Mouse (Mus musculus): ENCODE measurements around the gene Slc12a9. TPM values are rescaled to one million over a fixed set of nuclear protein-coding genes. Genes with fewer than 3 reads are reported as not detected.
A peak's percentile ranks its signal among the peaks of the same experiment; 100 is the strongest.

Slc12a9 gene
- polyA plus RNA-seq, 1 experiment from 2014 or later, result 27.5 TPM

DNA sequence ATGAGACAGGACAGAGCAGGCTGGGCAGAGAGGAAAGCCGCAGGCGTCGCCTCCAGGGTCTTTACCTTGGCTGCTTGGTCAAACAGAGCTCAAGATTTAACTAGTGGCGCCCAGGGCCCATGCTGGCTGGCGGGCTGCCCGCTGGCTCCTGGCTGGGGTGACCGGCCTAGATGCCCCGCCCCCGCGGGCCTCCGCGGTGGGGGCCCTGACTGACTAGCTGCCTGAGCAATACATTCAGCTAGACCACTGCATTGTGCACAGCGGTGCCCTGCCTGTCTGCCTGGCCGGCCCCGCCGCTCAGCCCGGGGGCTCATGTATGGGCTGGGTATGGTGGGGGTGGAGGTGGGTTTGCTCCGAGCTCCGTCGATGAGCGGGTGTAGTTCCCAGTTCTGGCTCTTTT lies 32.1 kb downstream of the Slc12a9 start:
- POLR2A ChIA-PET, result no interaction called here
- in situ Hi-C loops (cut with MboI; ENCODE audit: low pct_unique_long_range_greater_than_20kb), result no loop called here
- no peak for ATAC-seq
- CTCF ChIA-PET, result no interaction called here
- TF ChIP-seq CTCF (IDR thresholded peaks at IDR 0.05), result no peak
- DNase-seq (ENCODE audit: low read depth, low spot score), result no peak
- no peaks in the 10 kb centered on the region for H3K27me3 ChIP-seq

- in situ Hi-C loops (cut with MboI; ENCODE audit: low pct_unique_long_range_greater_than_20kb), result no loop called here
- CTCF ChIA-PET, result no interaction called here
- POLR2A ChIA-PET, result no interaction called here
- ATAC-seq (no peak), DNase-seq (ENCODE audit: low read depth, low spot score) (no peak)
- TF ChIP-seq CTCF (IDR thresholded peaks at IDR 0.05), result no peak
- H3K27me3 ChIP-seq, result no peaks in the 10 kb centered on the region
Observed at GRCm38 (mm10) chr5:137299240-137299639, 34.2 kb downstream of the Slc12a9 start.

DNA sequence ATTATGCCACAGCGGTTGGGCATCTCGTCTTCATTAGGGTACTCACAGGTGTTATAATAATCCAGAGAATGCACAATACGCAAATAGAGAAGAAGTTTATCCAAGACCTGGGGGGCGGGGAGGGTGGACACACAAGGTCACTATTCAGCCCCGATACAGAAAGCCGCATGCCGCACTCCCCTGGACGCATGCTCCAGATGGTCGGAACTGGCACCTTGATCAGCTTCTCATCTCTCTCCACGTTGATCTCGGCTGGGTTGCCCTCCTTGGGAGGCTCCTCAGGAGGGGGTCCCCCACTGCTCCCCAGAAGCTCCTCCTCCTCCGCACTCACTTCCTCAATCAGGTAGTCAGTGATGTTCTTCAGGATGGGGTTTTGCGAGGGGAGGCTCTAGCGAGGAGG lies 36.3 kb downstream of the Slc12a9 start:
- H3K27me3 ChIP-seq, result no peaks in the 10 kb centered on the region
- no peak for ATAC-seq
- DNase-seq (ENCODE audit: low read depth, low spot score), result no peak
- ChIA-PET POLR2A (interaction anchor here (1.3 to 4.7 kb wide), 2 partner anchors 8 to 9 kb away, joined by 4 to 34 read pairs; partner anchors contain the start of gene Srrt), CTCF (no interaction called here)
- in situ Hi-C loops (cut with MboI; ENCODE audit: low pct_unique_long_range_greater_than_20kb), result no loop called here
- TF ChIP-seq CTCF (IDR thresholded peaks at IDR 0.05), result no peak

DNA sequence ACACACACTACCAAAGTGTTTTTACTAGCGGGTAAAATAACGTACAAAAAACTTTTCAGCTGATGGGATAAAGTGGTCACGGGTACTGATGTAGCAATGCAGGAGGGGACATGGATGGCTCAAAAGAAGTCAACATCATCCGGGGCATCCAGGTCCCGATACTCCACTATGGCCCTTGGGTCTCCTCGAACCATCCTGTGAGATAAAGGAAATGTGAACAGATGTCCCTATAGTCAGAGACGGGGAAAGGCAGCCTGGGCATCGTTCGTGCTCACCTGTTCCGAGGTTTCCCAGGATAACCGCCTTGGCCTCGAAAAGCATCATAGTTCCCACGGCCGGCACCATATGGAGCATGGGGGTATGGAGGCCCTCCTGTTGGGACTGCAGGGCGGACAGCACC lies 37.7 kb downstream of the Slc12a9 start:
- in situ Hi-C loops (cut with MboI; ENCODE audit: low pct_unique_long_range_greater_than_20kb), result no loop called here
- no peaks in the 10 kb centered on the region for H3K27me3 ChIP-seq
- no peak for DNase-seq (ENCODE audit: low read depth, low spot score)
- no peak for TF ChIP-seq CTCF (IDR thresholded peaks at IDR 0.05)
- no peak for ATAC-seq
- CTCF ChIA-PET, result interaction anchor here (1.3 to 1.8 kb wide), 2 partner anchors 9 to 206 kb away, joined by 3 to 7 read pairs; no protein-coding TSS in a partner anchor
- POLR2A ChIA-PET, result interaction anchor here (4.7 kb wide), 1 partner anchor 9 kb away, joined by 34 read pairs; the partner anchor contains the start of gene Srrt

DNA sequence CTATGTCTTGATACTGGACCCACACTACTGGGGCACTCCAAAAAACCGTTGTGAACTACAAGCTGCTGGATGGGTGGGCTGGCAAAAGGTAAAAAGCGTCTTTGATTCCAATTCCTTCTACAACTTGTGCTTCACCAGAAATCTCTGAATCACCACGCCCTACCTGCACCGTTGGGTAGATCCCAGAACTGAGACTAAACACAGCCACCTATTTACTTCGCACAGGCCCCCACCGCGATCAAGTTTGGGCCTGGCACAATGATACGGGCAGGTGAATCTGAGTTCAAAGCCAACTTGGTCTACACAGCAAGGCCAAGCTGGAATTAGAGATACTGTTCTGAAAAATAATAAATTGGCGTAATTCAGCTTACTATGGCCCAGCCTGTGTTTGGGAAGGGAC lies 38.1 kb downstream of the Slc12a9 start:
- CTCF ChIA-PET, result interaction anchor here (1.8 kb wide), 1 partner anchor 10 kb away, joined by 7 read pairs; no protein-coding TSS in a partner anchor
- H3K27me3 ChIP-seq, result no peaks in the 10 kb centered on the region
- DNase-seq (ENCODE audit: low read depth, low spot score) (no peak), ATAC-seq (no peak)
- TF ChIP-seq CTCF (IDR thresholded peaks at IDR 0.05), result no peak
- POLR2A ChIA-PET, result interaction anchor here (1.1 to 4.7 kb wide), 2 partner anchors 10 to 89 kb away, joined by 3 to 34 read pairs; partner anchors contain the start of gene Srrt
- in situ Hi-C loops (cut with MboI; ENCODE audit: low pct_unique_long_range_greater_than_20kb), result no loop called here

- no peak for DNase-seq (ENCODE audit: low read depth, low spot score)
- ChIA-PET CTCF (interaction anchor here (1.8 to 1.9 kb wide), 2 partner anchors 8 to 10 kb away, joined by 5 to 7 read pairs; no protein-coding TSS in a partner anchor), POLR2A (interaction anchor here (0.6 to 4.7 kb wide), 4 partner anchors 10 to 90 kb away, joined by 3 to 34 read pairs (median 4); partner anchors contain the start of gene Srrt)
- no peaks in the 10 kb centered on the region for H3K27me3 ChIP-seq
- peak; percentile 22 for ATAC-seq
- TF ChIP-seq CTCF (IDR thresholded peaks at IDR 0.05), result no peak
- in situ Hi-C loops (cut with MboI; ENCODE audit: low pct_unique_long_range_greater_than_20kb), result no loop called here
Observed at GRCm38 (mm10) chr5:137294744-137295093, 38.7 kb downstream of the Slc12a9 start.

- DNase-seq (ENCODE audit: low read depth, low spot score) (peak; percentile 89), ATAC-seq (peak; percentile 79)
- in situ Hi-C loops (cut with MboI; ENCODE audit: low pct_unique_long_range_greater_than_20kb), result no loop called here
- no peak for TF ChIP-seq CTCF (IDR thresholded peaks at IDR 0.05)
- no peaks in the 10 kb centered on the region for H3K27me3 ChIP-seq
- ChIA-PET POLR2A (interaction anchor here (0.6 to 4.7 kb wide), 7 partner anchors 11 to 187 kb away, joined by 3 to 34 read pairs (median 5); partner anchors contain the start of genes Srrt and Trip6), CTCF (interaction anchor here (0.7 to 1.9 kb wide), 4 partner anchors 8 to 208 kb away, joined by 3 to 5 read pairs (median 4); partner anchors contain the start of gene Pop7)
Observed at GRCm38 (mm10) chr5:137293839-137294743, 39.3 kb downstream of the Slc12a9 start, which contains the start of gene Ufsp1. TSS of gene Ufsp1 (plus strand) at chr5:137294629.

GRCm38 (mm10) chr5:137293282-137293681 lies 40.1 kb downstream of the Slc12a9 start:
- TF ChIP-seq CTCF (IDR thresholded peaks at IDR 0.05), result no peak
- in situ Hi-C loops (cut with MboI; ENCODE audit: low pct_unique_long_range_greater_than_20kb), result no loop called here
- ChIA-PET CTCF (interaction anchor here (0.7 to 1.9 kb wide), 4 partner anchors 9 to 209 kb away, joined by 3 to 5 read pairs (median 4); partner anchors contain the start of gene Pop7), POLR2A (interaction anchor here (0.6 to 4.7 kb wide), 5 partner anchors 12 to 188 kb away, joined by 3 to 34 read pairs (median 5); partner anchors contain the start of genes Srrt and Trip6)
- no peak for DNase-seq (ENCODE audit: low read depth, low spot score)
- peaks cover 3% of the 10 kb centered on the region for H3K27me3 ChIP-seq
- ATAC-seq, result peak; percentile 49

DNA sequence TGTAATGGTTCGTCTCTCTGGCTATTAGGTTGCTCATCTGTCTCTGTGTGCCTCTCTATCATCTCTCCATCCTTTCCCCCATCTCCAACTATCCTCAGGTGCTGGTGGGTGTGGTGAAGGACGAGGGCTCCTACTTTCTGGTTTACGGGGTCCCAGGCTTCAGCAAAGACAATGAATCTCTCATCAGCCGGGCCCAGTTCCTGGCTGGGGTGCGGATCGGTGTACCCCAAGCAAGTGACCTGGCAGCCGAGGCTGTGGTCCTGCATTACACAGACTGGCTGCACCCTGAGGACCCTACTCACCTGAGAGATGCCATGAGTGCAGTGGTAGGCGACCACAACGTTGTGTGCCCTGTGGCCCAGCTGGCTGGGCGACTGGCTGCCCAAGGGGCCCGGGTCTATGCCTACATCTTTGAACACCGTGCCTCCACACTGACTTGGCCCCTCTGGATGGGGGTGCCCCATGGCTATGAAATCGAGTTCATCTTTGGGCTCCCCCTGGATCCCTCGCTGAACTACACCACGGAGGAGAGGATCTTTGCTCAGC lies 41.9 kb downstream of the Slc12a9 start:
- ChIA-PET CTCF (interaction anchor here (1.7 kb wide), 1 partner anchor 211 kb away, joined by 5 read pairs; the partner anchor contains the start of gene Pop7), POLR2A (no interaction called here)
- in situ Hi-C loops (cut with MboI; ENCODE audit: low pct_unique_long_range_greater_than_20kb), result no loop called here
- DNase-seq (ENCODE audit: low read depth, low spot score) (no peak), ATAC-seq (no peak)
- H3K27me3 ChIP-seq, result peaks cover 3% of the 10 kb centered on the region
- TF ChIP-seq CTCF (IDR thresholded peaks at IDR 0.05), result no peak

DNA sequence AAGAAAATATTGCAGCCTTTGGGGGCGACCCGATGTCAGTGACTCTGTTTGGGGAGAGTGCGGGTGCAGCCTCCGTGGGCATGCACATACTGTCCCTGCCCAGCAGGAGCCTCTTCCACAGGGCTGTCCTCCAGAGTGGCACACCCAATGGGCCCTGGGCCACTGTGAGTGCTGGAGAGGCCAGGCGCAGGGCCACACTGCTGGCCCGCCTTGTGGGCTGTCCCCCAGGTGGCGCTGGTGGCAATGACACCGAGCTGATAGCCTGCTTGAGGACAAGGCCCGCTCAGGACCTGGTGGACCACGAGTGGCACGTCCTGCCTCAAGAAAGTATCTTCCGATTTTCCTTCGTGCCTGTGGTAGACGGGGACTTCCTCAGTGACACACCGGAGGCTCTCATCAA lies 42.7 kb downstream of the Slc12a9 start:
- DNase-seq (ENCODE audit: low read depth, low spot score), result no peak
- TF ChIP-seq CTCF (IDR thresholded peaks at IDR 0.05), result no peak
- in situ Hi-C loops (cut with MboI; ENCODE audit: low pct_unique_long_range_greater_than_20kb), result no loop called here
- H3K27me3 ChIP-seq, result peaks cover 3% of the 10 kb centered on the region
- no peak for ATAC-seq
- POLR2A ChIA-PET, result no interaction called here
- CTCF ChIA-PET, result no interaction called here
